Mouse (Mus musculus) adipocyte (in vitro differentiated cells): ENCODE measurements at regions not wholly inside any gene's neighbourhood (a gene's known extent, or its start where the extent isn't known, plus 50 kb on each side); places are given as distances from the start of the nearest gene placed in this dataset.
A peak's percentile ranks its signal among the peaks of the same experiment; 100 is the strongest.

Source experiments
- DNase-seq: peaks from one replicate; pipeline ENCODE4 v3.0.0-alpha.2; 2016; ENCODE audit warnings: low spot score

DNA sequence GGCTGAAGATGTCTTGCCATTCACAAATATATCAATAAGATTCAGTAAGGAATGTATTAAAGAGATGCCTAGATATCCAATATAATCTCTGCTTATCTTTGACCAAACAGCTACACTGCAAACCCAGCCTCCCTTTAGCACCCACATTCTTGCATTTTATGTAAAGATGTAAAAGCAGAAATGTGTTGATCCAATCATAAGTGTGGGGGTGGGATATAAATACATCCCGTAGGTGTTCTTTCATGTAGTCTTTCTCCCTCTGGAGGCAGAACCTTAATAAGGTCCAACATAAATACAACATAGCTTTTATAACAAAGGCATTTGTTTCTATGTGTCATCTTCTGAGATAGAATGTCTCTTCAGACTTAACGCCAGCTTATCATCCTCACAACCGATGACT lies 637.1 kb upstream of the Flrt2 start:
- DNase-seq: no peak

DNA sequence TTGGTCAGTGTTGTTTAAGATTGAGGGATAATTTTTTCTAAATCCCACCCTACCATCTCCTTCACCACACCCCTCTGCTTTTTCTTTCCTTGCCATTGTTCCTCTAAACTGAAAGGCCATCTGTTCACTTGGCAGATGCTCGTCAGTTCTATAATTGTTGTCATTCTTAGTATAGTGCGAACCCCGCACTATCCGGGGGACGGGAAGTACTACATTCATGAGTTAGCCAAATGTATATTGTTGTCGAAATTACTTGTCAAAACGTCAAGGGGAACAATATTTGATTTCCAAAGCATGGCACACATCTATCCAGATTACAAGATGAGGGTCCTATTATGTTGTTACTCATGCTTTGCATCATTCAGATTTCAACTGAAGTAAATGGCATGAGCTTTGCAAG lies 635.1 kb upstream of the Flrt2 start:
- DNase-seq: no peak

DNA sequence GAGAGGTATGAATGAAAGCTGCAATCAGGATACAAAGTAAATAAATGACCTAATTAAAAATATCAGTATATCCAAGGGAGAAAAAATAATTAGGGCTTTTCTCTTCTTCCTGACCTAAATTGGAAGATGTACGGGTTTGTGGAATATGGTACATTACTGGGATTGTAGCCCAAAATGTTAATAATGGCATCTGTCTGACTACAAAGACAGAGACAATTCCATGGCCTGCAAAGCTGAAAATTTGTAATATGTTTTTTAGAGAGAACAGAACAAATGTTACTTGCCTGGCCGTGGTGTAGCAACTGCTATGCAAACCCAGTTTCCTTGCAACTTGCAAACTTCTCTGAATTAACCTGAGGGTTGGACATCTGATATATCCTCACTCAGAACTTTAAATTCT lies 632.6 kb upstream of the Flrt2 start:
- DNase-seq: no peak

DNA sequence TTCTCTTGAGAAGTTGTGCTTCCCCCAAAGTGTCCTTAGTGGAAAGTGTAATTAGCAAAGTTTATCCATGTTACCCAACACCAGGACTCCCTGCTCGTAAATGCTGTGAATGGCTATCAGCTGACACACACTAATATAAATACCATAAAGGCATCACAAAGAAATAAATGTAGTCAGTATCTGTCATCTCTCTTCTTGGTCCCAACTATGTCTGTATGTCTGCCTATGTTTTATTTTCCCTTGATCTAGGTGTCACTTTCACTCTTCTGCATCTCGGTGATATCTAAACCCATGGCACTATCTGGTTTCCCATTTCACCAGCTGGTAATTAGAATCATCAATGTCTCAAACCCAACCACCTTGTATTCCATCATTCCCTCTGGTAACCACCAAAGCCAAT lies 619.7 kb upstream of the Flrt2 start:
- no peak for DNase-seq

DNA sequence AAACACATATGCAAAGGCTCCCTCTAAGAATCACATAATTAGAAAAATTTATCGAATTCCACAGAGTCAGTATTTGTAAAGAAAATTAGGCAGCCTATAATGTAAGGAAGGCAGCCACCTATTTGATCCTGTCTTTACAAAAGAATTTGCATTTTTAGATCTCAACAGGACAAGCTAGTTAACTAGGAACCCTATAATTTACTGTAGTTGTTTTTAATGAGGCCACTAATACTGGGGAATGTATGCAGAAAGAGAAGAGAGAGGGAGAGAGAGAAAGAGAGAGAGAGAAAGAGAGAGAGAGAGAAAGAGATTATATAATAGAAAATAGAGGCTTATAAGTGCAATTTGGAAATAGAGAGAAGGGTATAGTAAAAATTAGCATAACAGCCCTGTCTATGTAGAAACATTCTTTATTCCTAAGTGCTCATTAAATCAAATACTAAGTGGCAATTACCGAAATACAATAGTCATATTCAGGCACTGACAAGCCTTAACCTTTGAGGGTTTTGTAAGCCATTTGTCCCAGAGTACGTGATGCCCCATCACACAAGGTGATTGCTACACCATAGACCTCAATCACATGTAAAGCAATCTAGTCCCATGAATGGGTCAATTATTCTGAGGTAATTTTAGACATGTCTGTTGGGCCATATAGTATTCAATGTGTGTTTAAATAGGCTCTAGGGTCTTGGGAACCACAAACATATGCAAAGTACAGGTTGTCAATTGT lies 572.6 kb upstream of the Flrt2 start:
- DNase-seq: no peak

DNA sequence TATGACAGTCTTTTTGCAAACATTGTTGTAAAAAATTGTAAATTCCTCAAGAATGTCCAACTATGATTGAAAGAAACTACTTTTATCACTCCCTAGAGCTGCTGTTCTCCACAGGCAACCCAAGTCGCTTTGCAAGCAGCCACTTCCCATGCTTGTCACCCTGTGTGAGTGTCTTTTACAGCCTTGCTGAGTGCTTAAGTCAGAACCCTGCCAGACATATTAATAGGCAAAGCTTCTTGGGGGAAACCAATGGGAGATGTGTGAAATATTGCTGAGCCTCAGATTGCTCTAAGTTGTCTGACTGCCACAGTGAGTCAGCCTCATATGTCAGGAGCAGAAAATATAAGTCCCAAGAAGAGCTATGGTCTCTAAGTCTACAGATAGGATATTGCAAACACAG lies 559.2 kb upstream of the Flrt2 start:
- DNase-seq: no peak

DNA sequence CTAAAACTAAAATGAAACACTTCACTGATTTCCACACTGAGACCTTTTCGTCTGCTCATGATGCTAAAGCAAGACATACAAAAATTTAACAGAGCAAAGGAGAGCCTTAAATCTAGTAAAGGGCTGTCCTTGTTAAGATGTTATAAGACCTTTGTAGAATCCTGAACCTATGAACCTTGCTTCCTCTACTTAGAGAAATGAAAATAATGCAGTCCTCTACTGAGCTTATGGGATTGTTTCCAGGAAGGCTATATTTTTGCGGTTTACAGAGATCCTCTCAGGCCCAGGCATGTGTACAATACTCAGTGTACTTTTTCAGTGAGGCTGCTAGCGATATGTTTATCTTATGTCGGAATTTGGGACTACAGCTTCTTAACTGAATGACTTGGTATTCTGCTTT lies 558.5 kb upstream of the Flrt2 start:
- no peak for DNase-seq

DNA sequence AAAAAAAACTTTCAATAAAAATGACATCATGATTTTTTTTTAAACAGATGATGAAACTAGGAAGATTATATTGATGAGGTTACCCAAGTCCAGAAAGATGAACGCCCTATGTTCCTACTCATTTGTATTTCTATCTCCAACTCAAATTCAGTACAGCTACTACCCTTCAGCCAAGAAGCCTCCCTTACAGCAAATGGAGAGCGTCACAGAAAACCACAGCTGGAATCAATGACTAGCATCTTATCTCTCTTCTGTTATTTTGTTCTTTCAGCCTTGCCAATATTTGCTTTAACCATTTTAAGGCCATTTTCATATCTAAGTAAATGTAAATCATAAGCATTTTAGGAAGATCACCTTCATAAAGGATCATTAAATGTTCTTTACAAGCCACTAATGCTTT lies 553.9 kb upstream of the Flrt2 start:
- no peak for DNase-seq

DNA sequence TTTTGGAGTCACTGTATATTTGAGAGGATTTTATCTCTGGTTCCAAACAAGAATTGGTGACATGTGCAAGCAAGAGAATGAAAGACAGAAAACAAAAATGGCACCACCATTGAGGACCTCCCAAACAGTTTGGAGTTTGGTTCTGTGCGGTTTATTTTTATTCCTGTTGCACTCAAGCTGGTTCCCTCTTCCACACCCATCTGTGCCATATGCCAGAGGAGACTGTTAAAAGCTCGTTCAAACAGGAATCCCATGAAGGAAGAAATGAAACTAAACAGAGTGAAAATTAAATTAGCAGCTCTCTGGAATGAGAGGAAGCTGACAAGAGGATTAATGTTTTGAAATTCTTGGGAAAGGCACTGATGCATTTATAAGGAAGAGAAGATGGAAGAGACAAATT lies 521.0 kb upstream of the Flrt2 start:
- DNase-seq: no peak

DNA sequence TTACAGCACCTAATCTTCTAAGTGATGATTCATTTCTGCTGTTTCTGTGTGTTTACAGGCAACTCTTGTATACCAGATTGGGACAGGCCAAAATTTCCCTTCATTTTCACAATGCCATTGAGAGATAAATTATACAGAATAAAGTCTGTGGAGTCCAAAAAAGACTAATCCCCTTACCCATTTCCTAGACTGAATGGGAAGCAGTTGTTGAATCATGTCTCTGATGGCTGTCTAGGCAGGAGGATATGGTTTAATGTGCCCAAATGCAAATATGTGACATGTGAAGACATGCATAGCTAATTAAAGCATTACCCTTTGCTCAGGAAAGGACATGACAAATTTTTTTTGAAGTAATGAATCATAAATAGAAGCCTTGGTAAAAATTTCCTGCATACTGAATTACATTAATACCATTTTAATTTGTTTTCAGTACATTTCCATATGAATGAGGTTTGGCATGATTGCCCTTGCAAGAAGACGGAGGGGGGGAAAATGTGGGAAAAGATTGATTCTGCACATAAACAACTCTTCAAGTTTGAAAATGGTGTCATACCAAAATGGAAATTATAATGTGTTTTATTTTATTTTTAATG lies 518.1 kb upstream of the Flrt2 start:
- no peak for DNase-seq

DNA sequence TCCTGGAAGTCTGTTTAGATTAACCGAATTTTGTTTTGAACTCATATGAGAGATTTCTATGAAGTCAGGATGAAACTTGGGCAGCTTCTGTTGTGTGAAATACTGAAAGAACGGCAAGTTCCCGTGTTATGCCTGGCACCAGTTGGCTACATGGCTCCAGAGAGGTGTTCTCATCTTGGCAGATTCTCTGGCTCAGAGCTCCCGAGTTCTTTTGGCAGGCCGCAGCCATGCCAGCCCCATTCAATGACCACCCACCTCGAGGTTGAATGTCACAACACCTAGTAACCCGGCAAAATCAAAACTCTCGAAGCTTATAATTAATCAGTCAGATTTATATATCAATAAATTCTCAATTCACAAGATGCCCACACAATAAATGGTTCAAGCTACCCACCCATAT lies 489.5 kb upstream of the Flrt2 start:
- no peak for DNase-seq

DNA sequence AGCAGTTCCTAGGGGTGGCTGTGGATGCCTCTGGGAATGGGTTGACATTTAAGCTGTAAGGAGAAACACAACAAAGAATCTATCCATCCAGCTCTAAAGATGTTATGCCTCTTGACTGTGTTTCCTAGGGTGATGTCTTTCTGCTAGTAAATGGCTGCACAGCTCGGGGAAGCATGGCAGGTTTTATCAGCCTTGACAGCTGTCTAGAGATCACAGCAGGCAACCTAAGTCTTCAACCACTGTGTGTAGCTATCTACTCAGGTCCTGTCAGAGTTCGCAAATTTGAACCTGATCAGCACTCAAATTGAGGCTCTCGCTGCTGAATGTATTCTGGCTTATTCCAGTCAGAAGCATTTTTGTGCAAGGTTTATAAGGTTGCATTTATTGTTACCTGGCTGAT lies 486.9 kb upstream of the Flrt2 start:
- DNase-seq: no peak

DNA sequence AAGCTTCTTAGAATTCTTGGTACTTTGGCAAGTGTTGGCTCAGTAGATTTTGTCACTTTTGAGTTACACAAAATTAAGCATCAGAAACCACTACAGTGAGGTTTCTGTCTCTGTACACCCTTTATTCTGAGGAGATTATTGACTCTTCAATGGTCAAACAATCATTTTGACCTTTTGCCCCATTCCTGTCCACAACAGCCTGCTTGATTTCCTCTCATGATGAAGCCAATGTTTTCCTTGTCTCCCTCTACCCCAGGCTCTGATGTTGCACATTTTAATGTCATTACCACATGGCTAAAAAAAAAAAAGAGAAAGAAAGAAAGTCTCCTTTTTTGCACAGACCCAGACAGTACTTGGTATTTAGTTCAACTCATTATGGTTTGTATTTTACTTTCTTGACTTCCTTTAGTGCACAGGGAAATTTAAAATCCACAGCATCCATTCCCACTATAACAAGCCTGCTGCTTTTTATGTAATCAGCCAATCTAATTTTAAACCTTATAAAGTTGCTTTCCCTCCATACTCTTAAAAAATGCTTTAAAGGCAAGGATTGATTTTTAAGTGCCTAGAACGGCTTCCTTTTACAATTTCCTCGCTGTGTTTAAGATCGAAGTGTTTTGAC lies 452.8 kb upstream of the Flrt2 start:
- no peak for DNase-seq

DNA sequence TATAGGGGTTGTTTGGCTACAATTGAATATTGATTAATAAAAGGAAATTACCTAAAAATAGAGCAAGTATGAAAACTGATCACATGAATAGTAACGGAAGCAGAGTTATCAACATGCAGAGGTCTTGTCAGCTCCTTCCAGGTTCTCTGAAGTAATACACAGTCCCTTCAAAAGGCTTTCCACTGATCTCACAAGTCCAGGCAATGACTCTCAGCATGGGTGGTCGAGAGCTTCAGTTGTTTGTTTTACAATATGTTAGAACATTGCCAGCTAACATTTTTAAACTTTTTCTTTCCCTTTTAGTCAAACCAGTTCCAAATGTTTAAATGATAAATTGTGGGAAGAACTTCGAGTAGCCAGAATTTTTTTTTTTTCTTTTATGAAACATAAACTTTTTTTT lies 424.8 kb upstream of the Flrt2 start:
- DNase-seq: no peak

DNA sequence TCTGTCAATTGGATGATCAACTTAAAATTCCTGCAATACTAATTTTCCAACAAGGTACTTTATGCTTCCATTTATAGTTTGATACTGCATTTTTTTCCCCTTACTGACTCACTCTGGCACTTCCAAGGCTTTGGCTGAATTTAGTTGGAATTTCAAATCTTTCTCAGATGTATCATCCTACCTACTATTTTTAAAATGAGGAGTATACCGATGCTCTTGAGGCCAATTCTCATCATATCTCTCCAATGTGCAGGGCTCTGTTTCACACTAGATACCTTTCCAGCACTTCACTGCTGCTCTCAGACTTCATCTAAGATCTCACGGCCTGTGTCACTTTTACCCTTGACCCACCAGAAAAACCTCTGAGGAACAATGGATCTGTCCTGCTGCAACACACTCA lies 386.6 kb upstream of the Flrt2 start:
- no peak for DNase-seq

DNA sequence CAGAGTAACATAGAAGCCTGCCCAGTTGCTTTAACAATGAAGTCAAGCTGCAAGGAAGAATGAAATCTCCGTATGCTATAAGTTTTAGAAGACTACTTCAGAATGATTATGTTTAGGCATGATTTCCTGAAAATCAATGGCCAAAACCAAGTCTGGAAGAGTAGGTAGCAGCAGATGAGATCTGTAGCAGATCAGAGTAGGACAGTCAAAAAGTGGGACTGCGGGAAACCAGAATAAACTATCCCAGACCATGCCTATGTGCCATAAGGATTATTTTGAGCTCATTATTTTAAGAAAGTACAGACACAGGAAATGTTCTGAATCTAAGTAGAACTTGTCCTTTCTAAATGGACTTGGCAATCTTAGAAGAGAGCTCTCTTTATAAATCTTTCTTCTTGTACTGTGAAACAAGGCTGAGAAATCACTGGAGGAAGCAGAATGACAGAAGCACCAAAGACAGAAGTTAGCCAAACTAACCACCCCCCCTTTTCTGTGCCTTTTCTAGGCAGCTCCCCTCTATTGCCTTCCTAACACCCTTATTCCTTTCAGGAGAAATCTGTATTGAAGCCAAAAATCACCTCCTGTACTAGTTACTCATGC lies 376.8 kb upstream of the Flrt2 start:
- DNase-seq: no peak

DNA sequence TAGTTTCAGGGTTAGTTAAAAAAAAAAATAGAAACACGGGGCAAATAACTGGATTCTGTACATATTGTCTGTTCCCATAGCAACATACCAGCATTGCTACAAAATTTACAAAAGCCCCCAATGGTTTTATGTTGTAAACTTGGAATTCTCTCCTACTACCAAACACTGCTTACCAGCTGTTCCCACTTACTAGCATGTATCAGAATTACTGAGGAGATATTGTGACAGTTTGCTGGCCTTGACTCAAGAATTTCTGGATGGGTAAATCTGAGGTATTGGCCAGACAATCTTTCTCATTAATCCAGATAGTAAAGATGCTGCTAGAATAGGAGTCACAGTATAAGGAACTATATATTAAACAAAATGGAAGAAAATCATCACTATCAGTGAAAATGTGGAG lies 375.2 kb upstream of the Flrt2 start:
- no peak for DNase-seq

DNA sequence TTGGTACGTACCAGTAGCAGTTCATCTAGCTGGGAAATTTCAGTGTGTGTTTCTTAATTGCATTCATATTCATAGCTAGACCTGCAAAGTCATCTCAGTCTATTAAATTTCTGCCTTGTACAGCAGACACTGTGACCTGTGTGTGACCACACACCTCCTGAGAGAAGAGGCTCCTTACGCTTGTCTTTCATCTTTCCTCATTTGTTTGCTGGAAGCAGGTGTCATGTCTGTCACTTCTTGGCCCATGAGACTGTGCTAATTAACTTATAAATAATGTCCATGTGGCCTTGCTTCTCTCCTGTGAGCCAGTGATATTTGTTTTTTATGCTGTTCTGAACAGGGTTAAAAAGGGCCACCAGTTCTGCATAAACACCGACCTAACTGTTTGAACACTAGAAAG lies 370.3 kb upstream of the Flrt2 start:
- no peak for DNase-seq

DNA sequence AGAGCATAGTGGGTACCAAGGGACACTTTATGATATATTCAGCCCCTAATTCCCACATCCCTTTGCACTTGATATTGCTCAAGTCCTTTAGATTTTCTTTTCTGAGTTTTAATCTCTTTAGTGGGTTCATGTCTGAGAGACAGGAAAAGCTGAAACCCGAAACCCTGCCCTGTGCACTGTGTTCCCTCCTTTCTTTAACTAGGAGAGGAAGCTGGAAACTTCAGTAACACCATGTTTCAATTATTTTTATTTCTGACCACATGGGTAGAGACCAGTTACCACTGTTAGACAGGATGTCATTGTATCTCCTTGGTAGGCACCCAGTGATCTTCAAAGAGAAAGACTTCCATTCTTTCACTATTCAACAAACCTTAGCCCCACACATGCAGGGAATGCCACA lies 362.4 kb upstream of the Flrt2 start:
- DNase-seq: no peak

DNA sequence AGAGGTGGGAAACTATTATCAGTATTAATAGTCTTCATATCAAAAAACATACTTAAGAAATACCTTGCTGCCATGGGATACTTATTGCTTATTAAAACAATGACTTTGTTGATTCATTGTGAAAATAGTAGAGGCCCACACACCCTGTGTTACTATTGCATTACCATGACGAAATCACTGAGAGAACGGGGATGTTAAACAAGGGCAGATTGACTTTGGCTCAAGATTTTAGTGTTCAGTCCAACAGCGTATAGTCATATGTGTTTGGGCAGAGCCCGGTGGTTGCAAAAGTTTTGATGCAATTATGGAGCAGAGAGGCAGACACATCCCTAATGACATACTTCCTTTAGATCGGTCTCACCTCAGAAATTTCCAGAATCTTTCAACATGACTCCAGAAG lies 344.2 kb upstream of the Flrt2 start:
- DNase-seq: peak; percentile 69

DNA sequence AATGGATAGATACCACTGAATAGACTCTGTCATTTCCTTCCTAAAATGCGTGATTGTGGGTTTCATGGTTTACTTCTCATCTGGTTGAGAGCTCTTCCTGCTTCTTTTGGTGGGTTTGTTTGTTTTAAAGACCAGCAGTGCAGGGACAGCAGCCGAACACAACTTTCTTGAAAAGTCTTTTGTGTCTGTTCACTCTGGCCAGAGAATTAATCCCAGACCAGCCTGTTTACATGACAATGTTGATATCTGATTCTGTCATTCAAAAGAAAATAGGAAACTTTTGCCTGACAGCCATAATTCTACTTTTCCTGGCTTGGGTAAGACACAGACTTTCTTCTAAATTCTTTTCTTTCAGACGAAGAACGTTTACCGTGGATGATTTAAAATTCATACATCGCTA lies 336.9 kb upstream of the Flrt2 start:
- DNase-seq: no peak

DNA sequence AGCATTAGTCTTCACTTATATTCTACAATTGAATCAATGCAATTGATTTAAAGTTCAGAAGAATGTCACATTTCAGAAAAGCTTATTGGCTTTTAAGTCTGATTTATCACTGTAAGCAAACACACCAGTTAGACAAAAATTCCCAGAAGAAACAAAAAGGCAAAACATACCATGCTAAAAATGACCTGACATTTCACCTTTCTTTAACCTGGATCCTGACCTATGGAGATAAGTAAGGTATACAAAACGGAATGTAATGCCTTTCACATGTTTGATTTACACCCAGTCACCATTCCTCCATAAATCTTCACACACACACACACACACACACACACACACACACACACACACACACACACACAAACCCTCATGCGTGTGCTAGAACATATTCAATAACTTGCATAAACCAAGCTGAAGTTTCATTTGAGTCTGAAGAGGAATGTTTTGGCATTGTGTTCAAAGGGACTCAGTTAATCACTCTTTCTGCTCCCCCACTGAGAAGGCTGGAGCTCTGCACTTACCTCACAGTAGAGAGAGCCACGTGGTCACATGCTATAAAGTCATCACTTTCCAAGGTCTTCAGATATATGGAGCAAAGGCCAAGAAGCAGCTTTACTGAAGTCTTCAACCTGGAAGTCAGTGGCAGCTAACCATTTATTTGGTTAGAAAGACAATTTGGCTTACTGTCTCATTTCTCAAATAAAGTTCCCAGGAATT lies 307.6 kb upstream of the Flrt2 start:
- DNase-seq: no peak

DNA sequence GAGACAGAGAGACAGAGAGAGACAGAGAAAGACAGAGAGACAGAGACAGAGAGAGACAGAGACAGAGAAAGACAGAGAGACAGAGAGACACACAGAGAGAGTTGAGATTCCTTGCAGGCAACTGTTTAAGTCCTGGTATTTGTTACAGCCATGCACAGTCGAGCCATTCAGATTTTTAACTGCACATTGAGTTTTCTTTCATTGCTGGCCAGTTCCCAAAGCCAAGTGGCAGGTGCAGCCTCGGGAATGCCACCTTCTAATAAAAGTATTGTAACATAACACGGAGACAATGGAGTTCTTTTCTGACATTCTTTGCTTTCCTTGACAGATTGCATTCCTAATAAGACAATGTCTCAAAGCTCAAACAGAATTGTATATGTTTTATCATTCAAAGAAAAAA lies 306.3 kb upstream of the Flrt2 start:
- DNase-seq: no peak
